33 mouse cellular contexts compared by ENCODE assay signal in the genomic region with DNA sequence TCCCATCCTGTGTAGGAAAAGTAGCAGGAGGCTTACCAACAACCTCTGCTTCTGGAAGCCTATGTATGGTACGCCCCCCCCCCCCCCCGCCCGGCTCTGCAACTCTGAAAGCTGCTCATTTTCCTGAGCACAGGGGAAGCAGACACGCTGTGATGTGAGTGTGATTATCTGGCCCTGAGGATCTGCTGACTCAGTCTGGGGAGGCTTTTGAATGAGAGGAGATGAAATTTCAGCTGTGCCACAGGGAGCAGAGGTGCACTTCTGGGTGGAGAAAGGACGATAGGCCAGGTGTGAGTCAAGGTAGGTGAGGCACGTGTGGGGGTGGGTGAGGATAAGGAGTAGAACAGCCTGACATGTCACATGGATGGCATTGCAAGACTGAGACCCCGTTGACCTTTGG.
"Had no signal": no experiment of that assay in that cellular context is flagged by ENCODE, and none has a peak within 500 bp of the region (broad histone marks: within the 10 kb centered on the region; RNA-seq: fewer than 3 reads in every experiment).

No protein-coding gene starts in this region.

- H3K9ac ChIP-seq: heart, embryonic 12.5 days; heart, embryonic 13.5 days; heart, embryonic 15.5 days; hindbrain, embryonic 12.5 days; hindbrain, embryonic 13.5 days; hindbrain, embryonic 14.5 days; hindbrain, embryonic 15.5 days; intestine, embryonic 15.5 days; kidney, embryonic 15.5 days had no signal

- H3K4me1 ChIP-seq: heart, embryonic 15.5 days; hindbrain, embryonic 10.5 days; hindbrain, embryonic 12.5 days; hindbrain, embryonic 13.5 days; hindbrain, embryonic 15.5 days; intestine, embryonic 15.5 days; kidney, embryonic 15.5 days had no signal

- H3K36me3 ChIP-seq: heart, embryonic 12.5 days; heart, embryonic 15.5 days; hindbrain, embryonic 10.5 days; hindbrain, embryonic 12.5 days; hindbrain, embryonic 13.5 days; hindbrain, embryonic 15.5 days; intestine, embryonic 15.5 days; kidney, embryonic 15.5 days had no signal

- DNase-seq: heart, postnatal 10 days; heart, postnatal 14 days; heart, postnatal 36 days; heart, postnatal 4 days; kidney, adult 11 months; kidney, adult 18-20 months; kidney, adult 2 months; kidney, adult 8-10 months; kidney, adult 9 months; kidney, postnatal 10 days; kidney, postnatal 14 days; kidney, postnatal 25 days; kidney, postnatal 36 days; kidney, postnatal 4 days; layer of hippocampus, adult 9-11 months; layer of hippocampus, postnatal 36 days had no signal

- H3K9me3 ChIP-seq: heart, embryonic 12.5 days; heart, embryonic 13.5 days; heart, embryonic 15.5 days; hindbrain, embryonic 10.5 days; hindbrain, embryonic 12.5 days; hindbrain, embryonic 13.5 days; hindbrain, embryonic 15.5 days; intestine, embryonic 15.5 days; kidney, embryonic 15.5 days had no signal

- H3K4me2 ChIP-seq: heart, embryonic 12.5 days; heart, embryonic 13.5 days; heart, embryonic 15.5 days; hindbrain, embryonic 12.5 days; hindbrain, embryonic 13.5 days; hindbrain, embryonic 14.5 days; hindbrain, embryonic 15.5 days; intestine, embryonic 15.5 days; kidney, embryonic 15.5 days had no signal

- H3K27ac ChIP-seq: heart, embryonic 13.5 days; heart, embryonic 15.5 days; hindbrain, embryonic 10.5 days; hindbrain, embryonic 12.5 days; hindbrain, embryonic 13.5 days; hindbrain, embryonic 14.5 days; hindbrain, embryonic 15.5 days; hindbrain, postnatal 0 days; intestine, embryonic 15.5 days; kidney, embryonic 15.5 days; kidney, postnatal 0 days; layer of hippocampus, adult 2 months; left cerebral cortex, adult 2 months had no signal

- H3K27me3 ChIP-seq: heart, embryonic 12.5 days; heart, embryonic 13.5 days; heart, embryonic 15.5 days; intestine, embryonic 15.5 days had no signal

- H3K4me3 ChIP-seq: heart, embryonic 12.5 days; heart, embryonic 13.5 days; heart, embryonic 15.5 days; hindbrain, embryonic 10.5 days; hindbrain, embryonic 12.5 days; hindbrain, embryonic 13.5 days; hindbrain, embryonic 15.5 days; intestine, embryonic 15.5 days; kidney, embryonic 15.5 days; layer of hippocampus, adult 2 months; left cerebral cortex, adult 2 months had no signal

- ATAC-seq: hindbrain, embryonic 16.5 days; hindbrain, postnatal 0 days; inflammation-experienced regulatory T-cells, adult 6 months; intestine, embryonic 15.5 days; intestine, postnatal 0 days had no signal
